Mouse (Mus musculus) retina, postnatal 1 day (tissue): ENCODE measurements around the gene Vmn2r109.
"Not testable (repeated sequence)": the region's sequence is repeated elsewhere in the genome, so short reads cannot be mapped to it uniquely, and the experiment has no call there.

Source experiments
- DNase-seq: peaks from one replicate; pipeline ENCODE4 v3.0.0-alpha.2; 2012

Vmn2r109 gene

DNA sequence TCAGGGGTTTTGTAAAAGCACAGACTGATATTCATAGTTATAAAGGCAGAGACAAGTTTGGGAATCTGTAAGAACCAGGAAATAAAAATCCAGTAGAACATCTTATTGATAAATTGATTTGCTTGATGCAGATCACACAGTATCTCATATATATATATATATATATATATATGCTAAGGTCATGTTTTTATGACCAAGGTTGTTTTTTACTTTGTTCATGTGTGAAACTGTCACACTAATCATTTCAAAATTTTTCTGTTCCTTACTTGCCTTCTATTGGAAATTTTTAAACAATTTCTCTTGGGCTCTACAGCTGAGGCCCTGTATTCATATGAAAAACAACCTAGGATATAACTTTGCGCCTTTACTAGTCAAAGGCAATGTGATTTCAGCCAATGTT is at the start of gene Vmn2r109:
TSS of gene Vmn2r109 (minus strand) at position 101 of the 400 bp plus-strand sequence.
- no peak for DNase-seq

DNA sequence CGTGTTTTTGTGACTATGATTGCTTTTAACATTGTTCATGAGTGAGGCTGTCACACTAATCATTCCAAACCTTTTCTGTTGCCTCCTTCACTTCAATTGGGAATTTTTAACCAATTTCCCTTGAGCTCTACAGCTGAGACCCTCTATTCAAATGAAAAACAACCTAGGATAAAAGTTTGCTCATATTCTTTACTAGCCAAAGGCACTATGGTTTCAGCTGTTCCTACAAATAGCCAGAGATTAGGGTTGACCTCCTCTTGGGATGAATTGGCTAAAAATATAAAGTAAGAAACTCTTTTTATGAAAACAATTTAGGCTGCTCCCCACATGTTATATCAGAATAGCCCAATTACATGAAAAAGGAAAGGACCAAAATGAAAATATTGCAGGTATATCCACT is 31.8 kb upstream of the Vmn2r109 start, which contains the start of gene Vmn2r110:
TSS of gene Vmn2r110 (minus strand) at position 101 of the 400 bp plus-strand sequence.
- no peak for DNase-seq

DNA sequence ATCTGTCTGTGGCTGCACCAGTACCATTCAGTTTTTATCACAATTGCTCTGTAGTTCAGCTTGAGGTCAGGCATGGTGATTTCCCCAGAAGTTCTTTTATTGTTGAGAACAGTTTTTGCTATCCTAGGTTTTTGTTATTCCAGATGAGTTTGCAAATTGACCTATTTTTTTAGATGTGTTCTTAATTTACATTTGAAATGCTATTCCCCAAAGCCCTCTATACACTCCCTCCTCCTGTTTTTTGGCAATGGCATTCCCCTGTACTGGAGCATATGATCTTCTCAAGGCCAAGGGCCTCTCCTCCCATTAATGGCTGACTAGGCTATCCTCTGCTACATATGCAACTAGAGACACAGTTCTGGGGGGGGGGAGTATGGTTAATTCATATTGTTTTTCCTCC is 56.3 kb downstream of the Vmn2r109 start:
- DNase-seq, result not testable (repeated sequence)

DNA sequence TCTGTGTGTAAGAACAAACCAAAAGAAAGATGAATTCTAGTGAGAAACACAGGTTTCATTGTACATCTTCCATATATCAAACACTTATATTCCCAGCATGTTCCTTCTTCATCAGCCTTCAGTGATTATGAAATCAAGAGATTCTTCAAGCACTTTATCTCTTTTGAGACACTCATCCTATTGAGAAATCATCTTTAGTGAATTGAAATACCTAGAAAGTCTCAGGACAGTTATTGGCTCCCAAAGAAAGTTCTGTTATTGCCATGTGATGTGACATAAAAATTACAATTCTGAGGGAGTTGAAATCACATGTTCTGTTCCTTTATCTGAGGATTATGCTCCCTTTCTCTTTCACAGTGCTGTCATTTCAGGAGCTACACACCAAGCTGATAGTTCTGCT is 66.7 kb downstream of the Vmn2r109 start, which contains the start of gene Vmn1r225:
TSS of gene Vmn1r225 (plus strand) at position 301 of the 400 bp plus-strand sequence.
- DNase-seq, result no peak
